Mouse (Mus musculus) midbrain, embryonic 16.5 days (tissue): Measurements from ENCODE around the gene Foxred2. TPM values are rescaled to one million over a fixed set of nuclear protein-coding genes. Genes with fewer than 3 reads are reported as not detected.

Source experiments
- ATAC-seq: fragments of 200-750 bp; cut with Nextera tagmentation; 2 replicates; pipeline ENCODE4 v1.8.0; 2017; ENCODE audit warnings: moderate TSS enrichment
- H3K27ac ChIP-seq: fragments of 300-500 bp; sonication (generic); 2 replicates; pipeline ENCODE4 v1.5.1; 2014; ENCODE audit warnings: mild to moderate bottlenecking, low read length, mixed read lengths
- H3K27me3 ChIP-seq: fragments of 300-500 bp; sonication (generic); 2 replicates; pipeline ENCODE4 v1.6.1; 2014; ENCODE audit warnings: low read depth, low read length, mixed read lengths; ENCODE audit not compliant: control insufficient read depth, insufficient read depth
- H3K36me3 ChIP-seq: fragments of 300-500 bp; sonication (generic); 2 replicates; pipeline ENCODE4 v1.6.1; 2014; ENCODE audit warnings: mild to moderate bottlenecking, low read length, moderate library complexity, mixed read lengths; ENCODE audit not compliant: control insufficient read depth, insufficient read depth
- H3K4me1 ChIP-seq: fragments of 300-500 bp; sonication (generic); 2 replicates; pipeline ENCODE4 v1.6.1; 2014; ENCODE audit warnings: mild to moderate bottlenecking, low read length, mixed read lengths; ENCODE audit not compliant: control insufficient read depth, insufficient read depth
- H3K4me2 ChIP-seq: fragments of 300-500 bp; sonication (generic); 2 replicates; pipeline ENCODE4 v1.6.1; 2014; ENCODE audit warnings: mild to moderate bottlenecking, low read length, mixed read lengths
- H3K4me3 ChIP-seq: fragments of 300-500 bp; sonication (generic); 2 replicates; pipeline ENCODE4 v1.5.1; 2014; ENCODE audit warnings: low read depth, mild to moderate bottlenecking, low read length, moderate library complexity, mixed read lengths
- H3K9ac ChIP-seq: fragments of 300-500 bp; sonication (generic); 2 replicates; pipeline ENCODE4 v1.6.1; 2014; ENCODE audit warnings: low read depth, low read length, mixed read lengths
- H3K9me3 ChIP-seq: fragments of 300-500 bp; sonication (generic); replicated peaks from 2 replicates; pipeline ENCODE4 v1.6.1; 2014; ENCODE audit warnings: mild to moderate bottlenecking, low read length, mixed read lengths; ENCODE audit not compliant: control insufficient read depth, poor library complexity, severe bottlenecking
- WGBS: fragments of 180-500 bp; shearing (Covaris S2); extraction: QIAGEN DNeasy Blood & Tissue Kit; methylation state at CpG from one replicate; pipeline ENCODE4 v1.1.7; 2014; 5-methylcytosine and 5-hydroxymethylcytosine counted together
- polyA plus RNA-seq: library from polyadenylated mRNA; unstranded; fragments of >200 nt; fragmentation: Nextera tagmentation; extraction: Ambion mirVana; gene quantifications from 2 replicates; pipeline ENCODE4 v1.2.1, GENCODE M21; 2015

Gene Foxred2
- polyA plus RNA-seq, 1 experiment from 2014 or later: 11.0 TPM

DNA sequence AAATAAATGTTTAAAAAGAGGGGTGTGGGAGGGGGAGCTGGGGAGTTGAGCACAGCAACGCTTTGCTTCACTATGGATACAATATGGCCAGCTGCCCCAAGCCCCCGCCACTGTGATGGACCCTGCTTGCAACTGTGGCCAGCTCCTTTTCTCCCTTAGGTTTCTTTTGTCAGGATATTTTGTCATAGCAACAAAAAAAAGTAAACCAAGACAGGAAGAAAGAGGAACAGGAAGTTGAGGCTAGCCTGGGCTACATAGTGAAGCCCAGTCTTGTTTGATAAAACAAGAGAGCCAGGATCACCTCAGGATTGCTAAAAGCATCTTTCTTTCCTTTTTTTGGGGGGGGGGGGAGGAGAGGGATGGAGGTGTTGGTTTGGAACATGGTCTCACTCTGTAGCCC lies 31.3 kb downstream of the Foxred2 start:
- Histone ChIP-seq H3K27me3 (no peaks in the 10 kb centered on the region), H3K9me3 (no peaks in the 10 kb centered on the region), H3K4me2 (no peak overlapping the region), H3K27ac (no peak overlapping the region), H3K4me3 (no peak overlapping the region), H3K4me1 (peaks cover 15% of the 10 kb centered on the region), H3K36me3 (peaks cover 30% of the 10 kb centered on the region), H3K9ac (no peak overlapping the region)
- 93% methylated on average over 2 of the region's 2 CpGs for WGBS
- ATAC-seq: no peak

DNA sequence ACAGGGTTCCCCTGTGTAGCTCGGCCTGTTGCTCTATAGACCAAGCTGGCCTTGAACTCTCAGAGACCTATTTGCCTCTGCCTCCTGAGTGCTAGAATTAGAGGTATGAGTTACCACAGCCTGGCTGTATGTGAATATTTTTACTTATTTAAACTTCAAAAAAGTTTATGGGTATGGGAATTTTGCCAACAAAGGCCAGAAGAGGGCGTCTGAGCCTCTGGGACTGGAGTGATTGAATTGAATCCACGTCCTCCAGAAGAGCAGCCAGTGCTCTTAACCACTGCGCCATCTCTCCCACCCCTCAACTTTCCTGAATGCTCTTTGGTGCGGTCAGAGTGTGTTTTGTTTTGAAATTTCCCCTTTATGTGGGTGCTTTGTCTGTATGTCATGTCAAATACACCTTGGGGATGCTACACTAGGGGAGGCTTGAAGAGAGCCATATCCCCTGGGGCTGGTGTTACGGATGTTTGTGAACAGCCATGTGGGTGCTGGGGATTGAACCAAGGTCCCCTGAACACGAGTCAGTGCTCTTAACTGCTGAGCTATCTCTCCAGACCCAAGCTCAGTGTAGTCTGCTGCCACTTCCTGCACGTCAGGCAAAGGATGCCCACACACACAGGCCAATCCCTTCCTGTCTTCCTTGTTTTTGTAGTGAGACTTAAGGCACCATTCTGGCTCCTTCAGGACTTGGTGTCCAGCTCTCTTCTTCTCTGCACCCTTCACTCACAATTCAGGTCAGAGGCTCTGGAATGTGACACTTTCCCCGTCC lies 33.1 kb downstream of the Foxred2 start:
- no peak for ATAC-seq
- 67% methylated on average over 9 of the region's 9 CpGs for WGBS

DNA sequence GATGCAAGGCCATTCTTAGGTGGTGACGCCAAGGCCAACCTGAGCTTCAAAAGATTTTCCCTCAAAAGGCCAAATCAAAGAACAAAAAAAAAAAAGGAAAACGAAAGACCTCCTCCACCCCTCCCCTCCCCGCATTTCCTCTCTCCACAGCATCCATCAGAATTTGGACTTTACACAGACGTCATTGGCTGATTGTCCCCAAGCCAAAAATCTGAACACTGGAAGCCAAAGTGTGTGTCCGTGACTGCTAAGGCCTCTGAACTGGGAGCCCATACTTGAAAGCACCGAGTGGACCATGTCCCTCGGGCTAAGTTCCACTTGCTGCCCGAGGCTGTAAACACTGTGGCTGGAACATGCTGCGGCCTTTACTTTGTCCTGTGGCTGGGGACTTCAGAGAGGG lies 33.8 kb downstream of the Foxred2 start:
- no peak for ATAC-seq
- H3K9me3 ChIP-seq: no peaks in the 10 kb centered on the region
- peaks cover 34% of the 10 kb centered on the region for H3K36me3 ChIP-seq
- 85% methylated on average over 9 of the region's 9 CpGs for WGBS
- no peak overlapping the region for H3K9ac ChIP-seq
- H3K27ac ChIP-seq: no peak overlapping the region
- H3K4me3 ChIP-seq: no peak overlapping the region
- H3K4me1 ChIP-seq: peaks cover 4% of the 10 kb centered on the region
- no peak overlapping the region for H3K4me2 ChIP-seq
- H3K27me3 ChIP-seq: no peaks in the 10 kb centered on the region

More for the DNA sequence above, 33.1 kb downstream of the Foxred2 start:
- Histone ChIP-seq H3K36me3 (peaks cover 33% of the 10 kb centered on the region), H3K4me3 (no peak overlapping the region), H3K9ac (no peak overlapping the region), H3K4me1 (peaks cover 9% of the 10 kb centered on the region), H3K9me3 (no peaks in the 10 kb centered on the region), H3K27me3 (no peaks in the 10 kb centered on the region), H3K4me2 (no peak overlapping the region), H3K27ac (no peak overlapping the region)

DNA sequence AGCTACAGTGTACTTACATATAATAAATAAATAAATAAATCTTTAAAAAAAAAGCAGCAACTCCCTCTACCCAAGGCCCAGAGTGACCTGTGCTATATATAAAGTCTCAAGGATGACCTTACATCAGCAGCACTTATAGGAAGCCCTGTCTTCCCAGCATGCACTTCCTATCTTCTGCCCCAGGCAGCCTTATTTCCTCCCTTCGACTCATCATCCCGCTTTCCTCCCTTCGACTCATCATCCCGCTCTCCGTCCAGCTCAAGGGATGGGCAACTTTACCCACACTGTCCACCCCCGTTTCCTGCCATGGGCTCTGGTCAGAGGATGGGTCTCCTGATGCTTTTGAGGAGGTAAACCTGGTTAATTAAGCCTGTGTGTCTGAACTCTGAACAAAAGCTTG lies 34.9 kb downstream of the Foxred2 start:
- Histone ChIP-seq H3K27me3 (no peaks in the 10 kb centered on the region), H3K4me3 (no peak overlapping the region), H3K4me1 (no peaks in the 10 kb centered on the region), H3K9ac (no peak overlapping the region), H3K27ac (no peak overlapping the region), H3K9me3 (no peaks in the 10 kb centered on the region), H3K36me3 (peaks cover 35% of the 10 kb centered on the region), H3K4me2 (no peak overlapping the region)
- 86% methylated on average over 6 of the region's 6 CpGs for WGBS
- ATAC-seq: no peak

DNA sequence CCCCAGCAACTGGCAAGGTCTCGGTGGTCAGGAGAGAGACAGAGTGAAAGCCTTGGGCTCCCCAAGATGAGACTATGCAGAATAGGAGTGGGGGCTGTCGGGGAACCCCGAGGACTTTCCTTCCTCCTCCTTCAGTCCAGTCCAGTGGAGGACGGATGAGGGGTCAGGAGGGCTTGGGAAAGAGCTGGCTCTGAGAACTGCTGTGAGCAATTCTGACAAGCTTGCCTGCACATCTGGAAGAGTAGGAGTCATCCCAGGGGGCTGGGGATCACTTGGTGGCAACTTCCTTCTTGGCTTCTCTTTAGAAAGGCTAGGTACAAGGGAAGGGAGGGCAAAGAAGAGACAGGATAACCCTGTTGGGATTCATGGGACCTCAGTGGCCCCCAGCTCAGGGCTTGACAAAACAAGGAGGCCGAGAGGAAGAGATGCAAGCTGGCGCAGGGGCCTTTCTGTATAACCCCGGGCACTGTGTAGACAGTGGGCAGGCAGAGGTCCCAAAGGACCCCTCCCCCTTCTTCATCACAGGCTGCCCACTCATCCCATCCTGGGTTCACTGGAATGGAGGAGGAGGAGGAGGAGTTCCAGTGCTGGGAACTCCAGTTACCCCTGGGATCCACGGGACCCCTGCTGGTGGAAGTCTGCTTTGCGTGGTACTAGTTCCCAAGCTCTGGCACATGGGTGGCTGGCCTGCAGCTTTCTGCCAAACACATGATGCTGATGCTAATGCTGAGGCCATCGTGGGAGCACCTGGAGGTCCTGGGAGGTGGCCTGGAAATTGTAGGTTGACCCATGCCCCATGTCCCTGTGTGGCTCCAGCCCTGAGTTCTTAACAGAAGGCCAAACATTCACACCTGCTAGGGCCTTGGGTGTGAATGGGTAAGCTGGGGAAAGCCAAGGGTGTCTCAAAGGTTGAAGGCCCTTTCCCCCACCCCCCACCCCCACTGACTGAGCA lies 35.7 kb downstream of the Foxred2 start:
- H3K4me3 ChIP-seq: no peak overlapping the region
- H3K4me2 ChIP-seq: no peak overlapping the region
- H3K27me3 ChIP-seq: no peaks in the 10 kb centered on the region
- H3K4me1 ChIP-seq: no peaks in the 10 kb centered on the region
- H3K9ac ChIP-seq: no peak overlapping the region
- peaks cover 35% of the 10 kb centered on the region for H3K36me3 ChIP-seq
- no peaks in the 10 kb centered on the region for H3K9me3 ChIP-seq
- no peak overlapping the region for H3K27ac ChIP-seq
- ATAC-seq: no peak
- WGBS: 85% methylated on average over 10 of the region's 10 CpGs

GRCm38 (mm10) chr15:77919441-77919840 lies 37.1 kb downstream of the Foxred2 start:
- H3K27ac ChIP-seq: no peak overlapping the region
- 97% methylated on average over 12 of the region's 12 CpGs for WGBS
- H3K27me3 ChIP-seq: no peaks in the 10 kb centered on the region
- no peak for ATAC-seq
- H3K36me3 ChIP-seq: peaks cover 39% of the 10 kb centered on the region
- no peaks in the 10 kb centered on the region for H3K4me1 ChIP-seq
- H3K9ac ChIP-seq: no peak overlapping the region
- no peak overlapping the region for H3K4me3 ChIP-seq
- H3K4me2 ChIP-seq: no peak overlapping the region
- no peaks in the 10 kb centered on the region for H3K9me3 ChIP-seq

DNA sequence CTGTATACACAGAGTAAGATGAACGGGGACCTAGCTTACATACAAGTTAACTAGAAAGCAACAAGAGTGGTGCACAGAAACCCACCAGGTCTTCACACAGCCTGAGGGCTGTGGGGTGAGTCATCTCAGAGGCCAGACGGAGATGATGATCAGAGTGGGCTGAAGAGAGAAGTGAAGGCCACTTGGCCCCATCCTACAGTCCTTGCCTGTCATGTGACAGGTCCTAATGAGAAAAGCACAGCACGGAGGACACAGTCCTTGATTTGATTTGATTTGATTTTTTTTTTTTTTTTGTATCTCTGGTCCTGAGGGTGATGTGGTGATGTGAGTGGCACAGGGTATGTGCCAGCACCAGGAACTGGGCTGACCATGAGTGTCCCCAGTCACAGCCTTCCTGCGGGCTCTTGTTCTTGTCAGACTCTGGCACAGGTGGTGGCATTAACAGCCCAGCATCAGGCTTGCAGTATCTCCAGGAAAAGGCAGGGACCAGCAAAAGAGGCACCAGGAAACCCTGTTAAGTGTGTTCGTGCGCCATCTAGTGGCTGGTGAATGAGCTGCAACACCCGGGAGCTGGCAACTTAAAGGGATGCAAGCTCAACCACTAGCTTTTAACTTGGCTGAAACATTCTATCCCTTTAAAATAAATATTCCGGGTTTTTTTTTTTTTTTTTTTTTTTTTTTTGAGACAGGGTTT lies 39.5 kb downstream of the Foxred2 start:
- peaks cover 26% of the 10 kb centered on the region; the same call in 1 of the 2 replicates for H3K36me3 ChIP-seq
- H3K9ac ChIP-seq: no peak overlapping the region
- no peak overlapping the region for H3K4me3 ChIP-seq
- H3K4me1 ChIP-seq: no peaks in the 10 kb centered on the region
- H3K4me2 ChIP-seq: no peak overlapping the region
- no peaks in the 10 kb centered on the region for H3K27me3 ChIP-seq
- H3K9me3 ChIP-seq: no peaks in the 10 kb centered on the region
- ATAC-seq: no peak
- H3K27ac ChIP-seq: no peak overlapping the region
- WGBS: 42% methylated on average over 8 of the region's 8 CpGs

DNA sequence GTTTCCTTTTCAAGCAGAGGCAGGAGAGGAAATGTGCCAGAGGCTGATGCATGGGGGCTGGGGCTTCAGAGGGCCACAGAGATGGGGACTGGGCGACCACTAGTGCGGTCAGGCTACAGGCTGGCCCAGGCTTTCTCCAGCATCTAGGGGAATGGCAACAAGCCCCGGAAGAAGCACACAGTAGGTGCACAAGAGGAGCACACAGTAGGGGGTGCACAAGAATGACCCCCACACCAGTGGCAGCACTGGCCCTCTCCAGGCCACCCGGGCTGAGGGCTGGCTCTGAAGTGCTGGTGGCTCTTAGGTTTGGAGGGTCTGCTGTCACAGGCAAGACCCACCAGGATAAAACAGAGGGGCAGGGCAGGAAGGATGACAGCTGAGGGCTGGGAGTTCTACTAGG lies 41.2 kb downstream of the Foxred2 start:
- 95% methylated on average over 4 of the region's 4 CpGs for WGBS
- Histone ChIP-seq H3K9ac (no peak overlapping the region), H3K27me3 (no peaks in the 10 kb centered on the region)

More for the DNA sequence above, 41.2 kb downstream of the Foxred2 start:
- Histone ChIP-seq H3K9me3 (no peaks in the 10 kb centered on the region), H3K27ac (no peak overlapping the region), H3K4me3 (no peak overlapping the region), H3K36me3 (peaks cover 17% of the 10 kb centered on the region; the same call in 1 of the 2 replicates), H3K4me1 (no peaks in the 10 kb centered on the region), H3K4me2 (no peak overlapping the region)
- ATAC-seq: no peak
